Mouse (Mus musculus): ENCODE measurements at regions not wholly inside any gene's neighbourhood (a gene's known extent, or its start where the extent isn't known, plus 50 kb on each side); places are given as distances from the start of the nearest gene placed in this dataset.

GRCm38 (mm10) chr3:56590071-56590470, 406.6 kb upstream of the Nbea start:
- no peak overlapping the region for H3K4me3 ChIP-seq (replicated peaks; ENCODE audit: low read length)
- no peak overlapping the region for H3K27ac ChIP-seq (ENCODE audit: low read length)
- no peak overlapping the region for H3K9ac ChIP-seq (ENCODE audit: low read length)
- no peaks in the 10 kb centered on the region for H3K4me1 ChIP-seq (ENCODE audit: control insufficient read depth, insufficient read depth, low read length)
- no peak for ATAC-seq (ENCODE audit: insufficient read depth, low FRiP score)
- WGBS = 63% methylated on average over 6 of the region's 6 CpGs
- no peaks in the 10 kb centered on the region for H3K36me3 ChIP-seq (ENCODE audit: control insufficient read depth, insufficient read depth, low read length)
- H3K4me2 ChIP-seq (ENCODE audit: low read depth, low read length) = no peak overlapping the region
- H3K9me3 ChIP-seq (replicated peaks; ENCODE audit: control insufficient read depth, low read length) = no peaks in the 10 kb centered on the region
- no peaks in the 10 kb centered on the region for H3K27me3 ChIP-seq (ENCODE audit: control insufficient read depth, insufficient read depth, low read length)

GRCm38 (mm10) chr3:56575422-56575821, 391.9 kb upstream of the Nbea start:
- no peaks in the 10 kb centered on the region for H3K4me1 ChIP-seq (ENCODE audit: control insufficient read depth, insufficient read depth, low read length)
- no peak overlapping the region for H3K9ac ChIP-seq (ENCODE audit: low read length)
- H3K36me3 ChIP-seq (ENCODE audit: control insufficient read depth, insufficient read depth, low read length) = no peaks in the 10 kb centered on the region
- ATAC-seq (ENCODE audit: insufficient read depth, low FRiP score) = no peak; the same call in 1 of the 2 replicates
- H3K9me3 ChIP-seq (replicated peaks; ENCODE audit: control insufficient read depth, low read length) = peaks cover 4% of the 10 kb centered on the region; the same call in 1 of the 2 replicates
- H3K27ac ChIP-seq (ENCODE audit: low read length) = no peak overlapping the region
- no peak overlapping the region for H3K4me2 ChIP-seq (ENCODE audit: low read depth, low read length)
- no peaks in the 10 kb centered on the region for H3K27me3 ChIP-seq (ENCODE audit: control insufficient read depth, insufficient read depth, low read length)
- WGBS = 65% methylated on average over 5 of the region's 5 CpGs
- H3K4me3 ChIP-seq (replicated peaks; ENCODE audit: low read length) = no peak overlapping the region

- H3K27ac ChIP-seq (ENCODE audit: low read length) = no peak overlapping the region
- no peak for ATAC-seq (ENCODE audit: insufficient read depth, low FRiP score)
- H3K27me3 ChIP-seq (ENCODE audit: control insufficient read depth, insufficient read depth, low read length) = no peaks in the 10 kb centered on the region
- H3K4me1 ChIP-seq (ENCODE audit: control insufficient read depth, insufficient read depth, low read length) = no peaks in the 10 kb centered on the region
- H3K4me3 ChIP-seq (replicated peaks; ENCODE audit: low read length) = no peak overlapping the region
- no peaks in the 10 kb centered on the region for H3K9me3 ChIP-seq (replicated peaks; ENCODE audit: control insufficient read depth, low read length)
- 79% methylated on average over 2 of the region's 2 CpGs for WGBS
- H3K36me3 ChIP-seq (ENCODE audit: control insufficient read depth, insufficient read depth, low read length) = no peaks in the 10 kb centered on the region
- no peak overlapping the region for H3K4me2 ChIP-seq (ENCODE audit: low read depth, low read length)
- no peak overlapping the region for H3K9ac ChIP-seq (ENCODE audit: low read length)
These were observed 352.7 kb upstream of the Nbea start for GRCm38 (mm10) chr3:56536178-56536577.

- Histone ChIP-seq H3K9me3 (replicated peaks; ENCODE audit: control insufficient read depth, low read length) (no peaks in the 10 kb centered on the region), H3K27me3 (ENCODE audit: control insufficient read depth, insufficient read depth, low read length) (no peaks in the 10 kb centered on the region), H3K9ac (ENCODE audit: low read length) (no peak overlapping the region), H3K27ac (ENCODE audit: low read length) (no peak overlapping the region), H3K4me3 (replicated peaks; ENCODE audit: low read length) (no peak overlapping the region), H3K36me3 (ENCODE audit: control insufficient read depth, insufficient read depth, low read length) (no peaks in the 10 kb centered on the region), H3K4me2 (ENCODE audit: low read depth, low read length) (no peak overlapping the region), H3K4me1 (ENCODE audit: control insufficient read depth, insufficient read depth, low read length) (no peaks in the 10 kb centered on the region)
- 72% methylated on average over 1 of the region's 1 CpGs for WGBS
- ATAC-seq (ENCODE audit: insufficient read depth, low FRiP score) = no peak
These were observed 320.9 kb upstream of the Nbea start for GRCm38 (mm10) chr3:56504445-56504844.

- H3K4me3 ChIP-seq (replicated peaks; ENCODE audit: low read length) = no peak overlapping the region
- no peaks in the 10 kb centered on the region for H3K4me1 ChIP-seq (ENCODE audit: control insufficient read depth, insufficient read depth, low read length)
- no peak overlapping the region for H3K4me2 ChIP-seq (ENCODE audit: low read depth, low read length)
- no peaks in the 10 kb centered on the region for H3K36me3 ChIP-seq (ENCODE audit: control insufficient read depth, insufficient read depth, low read length)
- H3K27ac ChIP-seq (ENCODE audit: low read length) = no peak overlapping the region
- H3K9ac ChIP-seq (ENCODE audit: low read length) = no peak overlapping the region
- H3K9me3 ChIP-seq (replicated peaks; ENCODE audit: control insufficient read depth, low read length) = no peaks in the 10 kb centered on the region
- H3K27me3 ChIP-seq (ENCODE audit: control insufficient read depth, insufficient read depth, low read length) = no peaks in the 10 kb centered on the region
- no peak for ATAC-seq (ENCODE audit: insufficient read depth, low FRiP score)
- WGBS = 67% methylated on average over 1 of the region's 1 CpGs
These were observed 315.8 kb upstream of the Nbea start for GRCm38 (mm10) chr3:56499301-56499700.

- Histone ChIP-seq H3K4me1 (ENCODE audit: control insufficient read depth, insufficient read depth, low read length) (no peaks in the 10 kb centered on the region), H3K27ac (ENCODE audit: low read length) (no peak overlapping the region), H3K9ac (ENCODE audit: low read length) (no peak overlapping the region), H3K4me3 (replicated peaks; ENCODE audit: low read length) (no peak overlapping the region), H3K27me3 (ENCODE audit: control insufficient read depth, insufficient read depth, low read length) (no peaks in the 10 kb centered on the region), H3K4me2 (ENCODE audit: low read depth, low read length) (no peak overlapping the region), H3K36me3 (ENCODE audit: control insufficient read depth, insufficient read depth, low read length) (no peaks in the 10 kb centered on the region), H3K9me3 (replicated peaks; ENCODE audit: control insufficient read depth, low read length) (no peaks in the 10 kb centered on the region)
- no peak for ATAC-seq (ENCODE audit: insufficient read depth, low FRiP score)
- 75% methylated on average over 1 of the region's 1 CpGs for WGBS
These were observed 310.4 kb upstream of the Nbea start for GRCm38 (mm10) chr3:56493937-56494336.

GRCm38 (mm10) chr3:56489154-56489553, 305.7 kb upstream of the Nbea start:
- H3K9me3 ChIP-seq (replicated peaks; ENCODE audit: control insufficient read depth, low read length) = no peaks in the 10 kb centered on the region
- no peaks in the 10 kb centered on the region for H3K4me1 ChIP-seq (ENCODE audit: control insufficient read depth, insufficient read depth, low read length)
- ATAC-seq (ENCODE audit: insufficient read depth, low FRiP score) = no peak
- no peaks in the 10 kb centered on the region for H3K36me3 ChIP-seq (ENCODE audit: control insufficient read depth, insufficient read depth, low read length)
- no peak overlapping the region for H3K27ac ChIP-seq (ENCODE audit: low read length)
- no peaks in the 10 kb centered on the region for H3K27me3 ChIP-seq (ENCODE audit: control insufficient read depth, insufficient read depth, low read length)
- 69% methylated on average over 5 of the region's 5 CpGs for WGBS
- no peak overlapping the region for H3K9ac ChIP-seq (ENCODE audit: low read length)
- H3K4me2 ChIP-seq (ENCODE audit: low read depth, low read length) = no peak overlapping the region
- H3K4me3 ChIP-seq (replicated peaks; ENCODE audit: low read length) = no peak overlapping the region

GRCm38 (mm10) chr3:56485550-56486400, 302.3 kb upstream of the Nbea start:
- no peaks in the 10 kb centered on the region for H3K9me3 ChIP-seq (replicated peaks; ENCODE audit: control insufficient read depth, low read length)
- no peaks in the 10 kb centered on the region for H3K27me3 ChIP-seq (ENCODE audit: control insufficient read depth, insufficient read depth, low read length)
- H3K4me2 ChIP-seq (ENCODE audit: low read depth, low read length) = no peak overlapping the region
- no peak overlapping the region for H3K4me3 ChIP-seq (replicated peaks; ENCODE audit: low read length)
- H3K27ac ChIP-seq (ENCODE audit: low read length) = no peak overlapping the region
- WGBS = 65% methylated on average over 12 of the region's 12 CpGs
- no peak overlapping the region for H3K9ac ChIP-seq (ENCODE audit: low read length)
- no peak for ATAC-seq (ENCODE audit: insufficient read depth, low FRiP score)
- no peaks in the 10 kb centered on the region for H3K4me1 ChIP-seq (ENCODE audit: control insufficient read depth, insufficient read depth, low read length)
- H3K36me3 ChIP-seq (ENCODE audit: control insufficient read depth, insufficient read depth, low read length) = no peaks in the 10 kb centered on the region

- H3K36me3 ChIP-seq (ENCODE audit: control insufficient read depth, insufficient read depth, low read length) = no peaks in the 10 kb centered on the region
- no peak for ATAC-seq (ENCODE audit: insufficient read depth, low FRiP score)
- H3K9me3 ChIP-seq (replicated peaks; ENCODE audit: control insufficient read depth, low read length) = no peaks in the 10 kb centered on the region
- H3K27me3 ChIP-seq (ENCODE audit: control insufficient read depth, insufficient read depth, low read length) = no peaks in the 10 kb centered on the region
- H3K27ac ChIP-seq (ENCODE audit: low read length) = no peak overlapping the region
- H3K9ac ChIP-seq (ENCODE audit: low read length) = no peak overlapping the region
- H3K4me1 ChIP-seq (ENCODE audit: control insufficient read depth, insufficient read depth, low read length) = no peaks in the 10 kb centered on the region
- 88% methylated on average over 8 of the region's 8 CpGs for WGBS
- no peak overlapping the region for H3K4me2 ChIP-seq (ENCODE audit: low read depth, low read length)
- H3K4me3 ChIP-seq (replicated peaks; ENCODE audit: low read length) = no peak overlapping the region
These were observed 300.6 kb upstream of the Nbea start for GRCm38 (mm10) chr3:56484096-56484495.

All from stomach, embryonic 16.5 days (tissue).